Mouse (Mus musculus) ES-E14 (cell line): ENCODE data around the gene Filip1.

Experiments used
- CHD2 ChIP-seq: IDR thresholded peaks from 2 replicates; pipeline ENCODE4 v1.6.1; 2014; ENCODE audit warnings: mild to moderate bottlenecking, low read depth, low read length, inconsistent platforms
- MAFK ChIP-seq: IDR thresholded peaks from 2 replicates; pipeline ENCODE4 v1.6.1; 2014; ENCODE audit warnings: mild to moderate bottlenecking, low read depth, low read length, inconsistent platforms; ENCODE audit not compliant: insufficient read depth
- ZC3H11A ChIP-seq: IDR thresholded peaks from 2 replicates; pipeline ENCODE4 v1.6.1; 2012; ENCODE audit warnings: low read depth, mild to moderate bottlenecking, inconsistent platforms, low read length, borderline replicate concordance

- TF ChIP-seq ZC3H11A (no peak), CHD2 (no peak), MAFK (no peak)
Measured at GRCm38 (mm10) chr9:80022821-80023220, 10.2 kb upstream of the Filip1 start.
